Mouse (Mus musculus) embryonic facial prominence, embryonic 15.5 days (tissue): ENCODE data around the gene Rpl36-ps4. TPM values are rescaled to one million over a fixed set of nuclear protein-coding genes. Genes with fewer than 3 reads are reported as not detected.
A peak's percentile ranks its signal among the peaks of the same experiment; 100 is the strongest.

Experiments
- ATAC-seq: fragments of 200-750 bp; cut with Nextera tagmentation; 2 replicates; pipeline ENCODE4 v1.8.0; 2017; ENCODE audit warnings: low read depth, moderate TSS enrichment; ENCODE audit not compliant: insufficient number of reproducible peaks, low FRiP score, low TSS enrichment
- H3K27ac ChIP-seq: fragments of 300-500 bp; sonication (generic); replicated peaks from 2 replicates; pipeline ENCODE4 v1.5.1; 2015; ENCODE audit warnings: mild to moderate bottlenecking, inconsistent platforms
- H3K27me3 ChIP-seq: fragments of 300-500 bp; sonication (generic); 2 replicates; pipeline ENCODE4 v1.6.1; 2015; ENCODE audit warnings: inconsistent platforms
- H3K36me3 ChIP-seq: fragments of 300-500 bp; sonication (generic); 2 replicates; pipeline ENCODE4 v1.6.1; 2015; ENCODE audit warnings: mild to moderate bottlenecking, inconsistent platforms
- H3K4me1 ChIP-seq: fragments of 300-500 bp; sonication (generic); 2 replicates; pipeline ENCODE4 v1.6.1; 2015; ENCODE audit warnings: inconsistent platforms
- H3K4me2 ChIP-seq: fragments of 300-500 bp; sonication (generic); replicated peaks from 2 replicates; pipeline ENCODE4 v1.6.1; 2015; ENCODE audit warnings: mild to moderate bottlenecking, inconsistent platforms
- H3K4me3 ChIP-seq: fragments of 300-500 bp; sonication (generic); replicated peaks from 2 replicates; pipeline ENCODE4 v1.5.1; 2015; ENCODE audit warnings: mild to moderate bottlenecking, inconsistent platforms
- H3K9ac ChIP-seq: fragments of 300-500 bp; sonication (generic); 2 replicates; pipeline ENCODE4 v1.6.1; 2015; ENCODE audit warnings: inconsistent platforms
- H3K9me3 ChIP-seq: fragments of 300-500 bp; sonication (generic); replicated peaks from 2 replicates; pipeline ENCODE4 v1.6.1; 2016; ENCODE audit warnings: inconsistent platforms
- WGBS: fragments of 180-500 bp; shearing (Covaris S2); methylation state at CpG from one replicate; pipeline ENCODE4 v1.1.7; 2015; 5-methylcytosine and 5-hydroxymethylcytosine counted together
- polyA plus RNA-seq: library from polyadenylated mRNA; unstranded; fragments of >200 nt; fragmentation: Nextera tagmentation; extraction: Ambion mirVana; gene quantifications from 2 replicates; pipeline ENCODE4 v1.2.1, GENCODE M21; 2015

Rpl36-ps4 gene
- not detected in 2 replicates for polyA plus RNA-seq

GRCm38 (mm10) chr17:87920677-87921076, at the start of gene Rpl36-ps4:
Gene Rpl36-ps4 (plus strand): TSS chr17:87920977.
- H3K4me2 ChIP-seq, result no peak within 1 kb of the TSS
- no peak within 1 kb of the TSS for H3K4me3 ChIP-seq
- H3K9ac ChIP-seq, result no peak within 1 kb of the TSS
- H3K27ac ChIP-seq, result no peak within 1 kb of the TSS
- 86% methylated on average over 5 of the region's 5 CpGs for WGBS
- H3K36me3 ChIP-seq, result no peaks in the 10 kb centered on the region
- no peak for ATAC-seq
- H3K9me3 ChIP-seq, result no peaks in the 10 kb centered on the region
- no peaks in the 10 kb centered on the region for H3K4me1 ChIP-seq
- no peaks in the 10 kb centered on the region for H3K27me3 ChIP-seq

- no peak for ATAC-seq
- H3K36me3 ChIP-seq, result no peaks in the 10 kb centered on the region
- H3K9ac ChIP-seq, result no peak overlapping the region
- no peaks in the 10 kb centered on the region for H3K27me3 ChIP-seq
- H3K27ac ChIP-seq, result no peak overlapping the region
- H3K4me2 ChIP-seq, result no peak overlapping the region
- H3K9me3 ChIP-seq, result no peaks in the 10 kb centered on the region
- no peaks in the 10 kb centered on the region for H3K4me1 ChIP-seq
- no peak overlapping the region for H3K4me3 ChIP-seq
- 81% methylated on average over 13 of the region's 13 CpGs for WGBS
Observed at GRCm38 (mm10) chr17:87871461-87872126, 49.2 kb upstream of the Rpl36-ps4 start.

GRCm38 (mm10) chr17:87872286-87872685, 48.5 kb upstream of the Rpl36-ps4 start:
- 0 out of 2 replicates have a peak, but pooled peaks cover 3% of the 10 kb centered on the region for H3K4me1 ChIP-seq
- no peak overlapping the region for H3K4me3 ChIP-seq
- H3K9ac ChIP-seq, result no peak overlapping the region
- no peak overlapping the region for H3K27ac ChIP-seq
- no peaks in the 10 kb centered on the region for H3K9me3 ChIP-seq
- ATAC-seq, result no peak
- no peaks in the 10 kb centered on the region for H3K27me3 ChIP-seq
- H3K36me3 ChIP-seq, result no peaks in the 10 kb centered on the region
- H3K4me2 ChIP-seq, result no peak overlapping the region
- 43% methylated on average over 4 of the region's 4 CpGs for WGBS

GRCm38 (mm10) chr17:87873456-87873855, 47.3 kb upstream of the Rpl36-ps4 start:
- 78% methylated on average over 7 of the region's 7 CpGs for WGBS
- H3K27me3 ChIP-seq, result no peaks in the 10 kb centered on the region

GRCm38 (mm10) chr17:87873943-87874342, 46.8 kb upstream of the Rpl36-ps4 start:
- no peak overlapping the region for H3K27ac ChIP-seq
- no peak for ATAC-seq
- H3K4me1 ChIP-seq, result 0 out of 2 replicates have a peak, but pooled peaks cover 9% of the 10 kb centered on the region
- H3K9me3 ChIP-seq, result no peaks in the 10 kb centered on the region
- 80% methylated on average over 4 of the region's 4 CpGs for WGBS
- no peaks in the 10 kb centered on the region for H3K27me3 ChIP-seq
- H3K4me2 ChIP-seq, result no peak overlapping the region
- H3K9ac ChIP-seq, result no peak overlapping the region
- H3K4me3 ChIP-seq, result no peak overlapping the region
- no peaks in the 10 kb centered on the region for H3K36me3 ChIP-seq

More at GRCm38 (mm10) chr17:87873456-87873855, 47.3 kb upstream of the Rpl36-ps4 start:
- H3K36me3 ChIP-seq, result no peaks in the 10 kb centered on the region
- ATAC-seq, result no peak
- 0 out of 2 replicates have a peak, but pooled peaks cover 9% of the 10 kb centered on the region for H3K4me1 ChIP-seq
- no peak overlapping the region for H3K4me3 ChIP-seq
- H3K4me2 ChIP-seq, result no peak overlapping the region
- no peak overlapping the region for H3K27ac ChIP-seq
- no peaks in the 10 kb centered on the region for H3K9me3 ChIP-seq
- H3K9ac ChIP-seq, result no peak overlapping the region

- no peak for ATAC-seq
- no peaks in the 10 kb centered on the region for H3K36me3 ChIP-seq
- no peaks in the 10 kb centered on the region for H3K27me3 ChIP-seq
- no peak overlapping the region for H3K4me3 ChIP-seq
- no peaks in the 10 kb centered on the region for H3K9me3 ChIP-seq
- no peak overlapping the region for H3K9ac ChIP-seq
- 85% methylated on average over 8 of the region's 8 CpGs for WGBS
- H3K4me2 ChIP-seq, result no peak overlapping the region
- H3K4me1 ChIP-seq, result peaks cover 13% of the 10 kb centered on the region; the same call in 1 of the 2 replicates
- no peak overlapping the region for H3K27ac ChIP-seq
Observed at GRCm38 (mm10) chr17:87875346-87875920, 45.3 kb upstream of the Rpl36-ps4 start.

GRCm38 (mm10) chr17:87876295-87877000, 44.3 kb upstream of the Rpl36-ps4 start:
- H3K4me1 ChIP-seq, result peaks cover 13% of the 10 kb centered on the region; the same call in 1 of the 2 replicates
- H3K4me3 ChIP-seq, result no peak overlapping the region
- H3K9ac ChIP-seq, result no peak overlapping the region
- 80% methylated on average over 11 of the region's 11 CpGs for WGBS
- H3K36me3 ChIP-seq, result no peaks in the 10 kb centered on the region
- no peaks in the 10 kb centered on the region for H3K9me3 ChIP-seq
- ATAC-seq, result no peak
- no peak overlapping the region for H3K4me2 ChIP-seq
- no peaks in the 10 kb centered on the region for H3K27me3 ChIP-seq
- H3K27ac ChIP-seq, result no peak overlapping the region

GRCm38 (mm10) chr17:87877207-87878073, 43.3 kb upstream of the Rpl36-ps4 start:
- 17% methylated on average over 25 of the region's 25 CpGs for whole genome bisulfite sequencing
- Histone ChIP-seq H3K36me3 (no peaks in the 10 kb centered on the region), H3K4me1 (peaks cover 13% of the 10 kb centered on the region; the same call in 1 of the 2 replicates), H3K9ac (no peak overlapping the region), H3K4me2 (peak overlapping the region; percentile 22; the same call in 1 of the 2 replicates), H3K9me3 (no peaks in the 10 kb centered on the region), H3K27me3 (no peaks in the 10 kb centered on the region), H3K27ac (no peak overlapping the region), H3K4me3 (no peak overlapping the region)
- ATAC-seq, result 0 out of 2 replicates have a peak, but pooled peaks have one; percentile 52

GRCm38 (mm10) chr17:87878556-87879483, 42.0 kb upstream of the Rpl36-ps4 start:
- no peaks in the 10 kb centered on the region for H3K9me3 ChIP-seq
- 52% methylated on average over 10 of the region's 10 CpGs for WGBS
- H3K27me3 ChIP-seq, result no peaks in the 10 kb centered on the region
- H3K4me3 ChIP-seq, result no peak overlapping the region
- no peaks in the 10 kb centered on the region for H3K36me3 ChIP-seq
- H3K27ac ChIP-seq, result no peak overlapping the region
- H3K4me1 ChIP-seq, result peaks cover 13% of the 10 kb centered on the region; the same call in 1 of the 2 replicates
- ATAC-seq, result no peak
- no peak overlapping the region for H3K4me2 ChIP-seq
- H3K9ac ChIP-seq, result no peak overlapping the region
